Mouse (Mus musculus) bone marrow macrophage, adult 2 months (primary cell): ENCODE measurements around the gene Wars.

ENCODE experiments used
- CTCF ChIP-seq: IDR thresholded peaks from 2 replicates; pipeline ENCODE4 v1.5.1; 2012; ENCODE audit warnings: low read depth, mild to moderate bottlenecking, low read length, moderate library complexity
- POLR2A ChIP-seq: IDR thresholded peaks from 2 replicates; pipeline ENCODE4 v1.6.1; 2012; ENCODE audit warnings: mild to moderate bottlenecking, low read depth, low read length, borderline replicate concordance

DNA sequence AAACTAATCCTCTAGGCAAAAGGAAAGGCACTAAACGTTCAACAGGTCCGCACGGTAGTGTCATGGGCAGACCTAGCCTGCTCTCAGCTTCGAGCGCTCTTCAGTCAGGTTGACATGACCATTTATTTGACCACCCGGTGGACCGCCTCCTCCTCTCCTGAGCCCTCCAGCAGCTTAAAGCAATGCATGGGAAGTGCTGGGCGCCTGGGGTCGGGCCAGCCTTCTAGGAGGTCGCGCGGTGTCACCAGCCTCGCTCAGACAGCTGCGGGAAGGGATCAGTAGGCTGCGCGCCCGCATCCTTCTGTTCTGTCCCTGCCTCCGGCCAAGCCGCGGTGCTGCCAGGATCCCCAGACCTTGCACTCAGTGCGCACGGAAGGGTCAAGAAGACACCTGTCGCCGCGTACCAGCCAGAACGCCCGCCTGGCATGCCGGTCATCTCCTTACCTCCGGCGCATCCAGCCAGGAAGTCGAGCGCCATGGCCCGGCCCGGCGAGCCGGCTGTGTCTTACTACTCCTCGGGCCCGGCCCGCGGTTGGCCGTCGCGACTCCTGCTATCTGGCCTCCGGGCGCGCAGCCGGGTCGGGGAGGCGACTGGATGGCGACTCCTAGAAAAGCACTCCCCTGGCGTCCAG, 58.6 kb downstream of the Wars start:
- no peak for TF ChIP-seq CTCF
- TF ChIP-seq POLR2A: no peak
